Mouse (Mus musculus) cortical plate, adult 2 months (tissue): ENCODE data around the gene Zmynd15.

Experiments
- CTCF ChIP-seq: fragments of 200-500 bp; IDR thresholded peaks from 2 replicates; pipeline ENCODE4 v1.5.1; 2011; ENCODE audit warnings: mild to moderate bottlenecking, control low read depth, low read length; ENCODE audit not compliant: insufficient read depth; ENCODE audit errors: extremely low read depth
- POLR2A ChIP-seq: fragments of 200-500 bp; IDR thresholded peaks from 2 replicates; pipeline ENCODE4 v1.6.1; 2011; ENCODE audit warnings: mild to moderate bottlenecking, low read length, control low read depth; ENCODE audit not compliant: insufficient read depth; ENCODE audit errors: extremely low read depth

- TF ChIP-seq CTCF (no peak), POLR2A (no peak)
Observed at GRCm38 (mm10) chr11:70513520-70513919, 54.3 kb downstream of the Zmynd15 start.
